Mouse (Mus musculus): ENCODE measurements at regions not wholly inside any gene's neighbourhood (a gene's known extent, or its start where the extent isn't known, plus 50 kb on each side); places are given as distances from the start of the nearest gene placed in this dataset.
A peak's percentile ranks its signal among the peaks of the same experiment; 100 is the strongest.
"Not testable (repeated sequence)": the region's sequence is repeated elsewhere in the genome, so short reads cannot be mapped to it uniquely, and the experiment has no call there.

- DNase-seq (ENCODE audit: extremely low spot score in 1 of 2, low spot score in 2 of 2): no peak
- intact Hi-C loops (cut with DNase I): no loop called here
These were observed 64.1 kb downstream of the 9530068E07Rik start for GRCm38 (mm10) chr11:52460190-52460780.

DNA sequence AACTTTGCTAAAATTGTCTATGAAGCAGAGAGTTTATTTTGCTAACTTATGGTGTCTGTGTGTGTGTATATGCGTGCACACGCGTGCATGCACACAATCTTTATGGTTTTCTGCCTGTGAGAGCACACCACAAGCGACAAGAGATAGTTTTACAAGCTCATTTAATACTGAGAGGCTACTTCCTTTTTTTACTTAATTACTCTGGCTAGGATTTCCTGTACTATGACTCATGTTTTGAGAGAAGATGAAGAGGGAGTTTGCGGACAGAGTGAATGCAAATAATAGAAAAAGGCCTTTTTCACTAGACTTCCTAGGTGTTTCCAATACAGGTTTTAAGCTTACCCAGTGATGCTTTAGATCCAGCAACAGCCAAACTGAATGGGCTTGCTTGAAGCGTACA, 74.9 kb downstream of the 9530068E07Rik start:
- DNase-seq (ENCODE audit: extremely low spot score in 1 of 2, low spot score in 2 of 2); intact Hi-C loops (cut with DNase I): not testable (repeated sequence)

DNA sequence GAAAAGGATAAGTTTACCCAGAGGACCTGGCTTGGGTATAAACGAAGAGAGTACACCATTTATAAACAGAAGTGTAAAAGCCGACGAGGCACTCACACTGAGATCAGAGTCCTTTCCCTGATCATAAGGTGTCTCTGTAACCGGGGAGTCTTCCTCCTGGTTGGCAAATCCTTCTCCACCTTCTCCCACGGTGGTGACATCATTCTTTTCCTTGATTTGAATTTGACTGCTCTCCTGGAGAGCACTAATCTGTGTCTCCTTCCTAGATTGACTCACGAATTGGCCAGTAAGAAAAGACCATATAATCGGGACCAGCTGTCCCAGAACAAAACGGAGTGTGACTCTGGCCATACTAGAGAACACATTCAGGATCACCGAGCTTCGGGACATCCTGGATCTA, 83.9 kb downstream of the 9530068E07Rik start:
- DNase-seq (ENCODE audit: extremely low spot score in 1 of 2, low spot score in 2 of 2); intact Hi-C loops (cut with DNase I): not testable (repeated sequence)

GRCm38 (mm10) chr11:52480694-52481093, 84.5 kb downstream of the 9530068E07Rik start:
- DNase-seq (ENCODE audit: extremely low spot score in 1 of 2, low spot score in 2 of 2); intact Hi-C loops (cut with DNase I): not testable (repeated sequence)

DNA sequence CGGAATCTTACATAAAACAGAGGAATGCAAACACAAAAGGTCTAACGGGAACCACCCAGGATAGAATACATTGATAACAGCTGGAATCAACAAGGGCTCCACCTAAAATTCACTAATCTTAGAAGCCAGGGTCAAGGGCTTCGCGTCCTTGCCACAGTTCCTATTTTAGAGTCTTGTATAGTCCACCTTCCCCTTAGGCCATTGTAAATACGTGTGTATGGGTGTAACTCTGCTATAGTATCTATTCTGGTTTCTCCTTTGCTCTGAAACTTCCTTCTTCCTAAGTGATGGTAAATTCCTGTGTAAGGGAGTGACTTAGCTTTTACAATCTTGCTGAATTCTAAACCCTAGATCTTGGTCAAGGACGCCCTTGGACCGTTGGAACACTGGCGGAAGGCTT, 87.3 kb downstream of the 9530068E07Rik start:
- DNase-seq (ENCODE audit: extremely low spot score in 1 of 2, low spot score in 2 of 2); intact Hi-C loops (cut with DNase I): not testable (repeated sequence)

DNA sequence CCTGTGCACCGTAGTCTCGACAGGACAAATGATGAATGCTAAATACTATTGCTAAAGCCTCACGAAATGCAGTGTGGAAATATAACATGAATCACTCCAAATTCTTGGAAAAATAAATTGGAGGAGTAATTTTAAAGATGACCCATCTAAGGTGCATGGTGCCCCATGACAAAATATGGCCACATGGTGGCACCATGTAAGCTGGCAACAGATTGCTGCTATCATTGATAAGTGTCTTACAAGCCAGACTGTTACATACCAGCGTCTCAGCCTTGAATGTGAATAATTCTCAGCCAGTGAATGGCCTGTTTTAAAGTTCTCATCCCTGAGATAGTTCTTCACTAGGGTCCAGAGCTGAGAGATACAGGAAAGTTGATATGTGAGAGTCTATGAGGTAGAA, 92.3 kb downstream of the 9530068E07Rik start:
- intact Hi-C loops (cut with DNase I); DNase-seq (ENCODE audit: extremely low spot score in 1 of 2, low spot score in 2 of 2): not testable (repeated sequence)

DNA sequence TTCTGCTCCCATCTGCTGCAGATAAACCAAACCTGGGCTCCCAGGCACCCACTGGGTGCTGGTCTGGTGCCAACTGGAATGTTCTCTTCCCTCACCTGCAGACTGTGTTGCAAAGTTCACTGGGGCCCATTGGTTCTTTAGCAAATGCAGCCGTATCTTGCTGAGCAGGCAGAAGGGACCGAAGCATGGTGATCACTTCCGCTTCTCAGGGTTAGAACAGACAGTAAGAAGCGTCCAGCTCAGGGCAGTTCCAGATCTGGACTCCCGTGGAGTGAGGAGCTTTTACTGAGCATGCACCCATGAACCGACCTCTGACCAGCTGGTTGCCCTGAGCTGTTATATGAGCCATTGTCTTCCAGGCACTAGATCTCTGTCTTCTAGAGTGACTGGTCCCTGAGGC, 97.1 kb downstream of the 9530068E07Rik start:
- intact Hi-C loops (cut with DNase I): no loop called here

GRCm38 (mm10) chr11:52496908-52497307, 100.7 kb downstream of the 9530068E07Rik start:
- no peak for DNase-seq (ENCODE audit: extremely low spot score in 1 of 2, low spot score in 2 of 2)
- intact Hi-C loops (cut with DNase I): no loop called here

More for the DNA sequence above, 97.1 kb downstream of the 9530068E07Rik start:
- no peak for DNase-seq (ENCODE audit: extremely low spot score in 1 of 2, low spot score in 2 of 2)

GRCm38 (mm10) chr11:52502759-52503365, 106.6 kb downstream of the 9530068E07Rik start:
- intact Hi-C loops (cut with DNase I): no loop called here
- no peak for DNase-seq (ENCODE audit: extremely low spot score in 1 of 2, low spot score in 2 of 2)

GRCm38 (mm10) chr11:52511831-52512297, 115.6 kb downstream of the 9530068E07Rik start:
- no peak for DNase-seq (ENCODE audit: extremely low spot score in 1 of 2, low spot score in 2 of 2)
- intact Hi-C loops (cut with DNase I): loop anchor here (10.0 kb wide), 1 partner anchor 743 kb away; no protein-coding TSS in a partner anchor

- no peak for DNase-seq (ENCODE audit: extremely low spot score in 1 of 2, low spot score in 2 of 2)
- intact Hi-C loops (cut with DNase I): loop anchor here (10.0 kb wide), 1 partner anchor 737 kb away; no protein-coding TSS in a partner anchor
These were observed 121.1 kb downstream of the 9530068E07Rik start for GRCm38 (mm10) chr11:52517330-52517729.

- intact Hi-C loops (cut with DNase I): loop anchor here (5.0 to 10.0 kb wide), 2 partner anchors 242 to 735 kb away; partner anchors contain the start of gene Fstl4
- no peak for DNase-seq (ENCODE audit: extremely low spot score in 1 of 2, low spot score in 2 of 2)
These were observed 123.6 kb downstream of the 9530068E07Rik start for GRCm38 (mm10) chr11:52519877-52520276.

- intact Hi-C loops (cut with DNase I): loop anchor here (5.0 kb wide), 1 partner anchor 240 kb away; the partner anchor contains the start of gene Fstl4
- peak; percentile 60 to 73 for DNase-seq (ENCODE audit: extremely low spot score in 1 of 2, low spot score in 2 of 2)
These were observed 125.7 kb downstream of the 9530068E07Rik start for GRCm38 (mm10) chr11:52521879-52522278.

GRCm38 (mm10) chr11:52522384-52522783, 126.2 kb downstream of the 9530068E07Rik start:
- intact Hi-C loops (cut with DNase I): loop anchor here (5.0 kb wide), 1 partner anchor 240 kb away; the partner anchor contains the start of gene Fstl4
- DNase-seq (ENCODE audit: extremely low spot score in 1 of 2, low spot score in 2 of 2): no peak

DNA sequence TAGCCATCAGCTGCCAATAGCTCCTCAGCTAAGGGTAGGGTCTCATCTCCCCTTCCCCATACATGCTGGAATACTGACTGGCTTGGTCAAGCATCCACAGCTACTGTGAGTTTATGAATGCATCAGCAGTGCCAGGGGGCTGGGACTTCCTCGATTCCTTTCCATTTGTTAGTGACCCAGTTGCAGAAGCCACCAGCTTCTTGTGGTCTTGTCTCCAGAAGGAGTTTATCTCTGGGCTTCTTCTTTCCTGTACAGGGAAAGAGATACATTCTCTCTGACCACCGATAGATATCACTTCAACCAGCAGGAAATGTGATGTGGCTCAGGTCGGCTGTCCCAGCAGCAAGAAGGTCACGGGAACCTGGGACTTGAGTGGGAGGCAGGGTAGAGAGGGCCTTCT, 127.0 kb downstream of the 9530068E07Rik start:
- no peak for DNase-seq (ENCODE audit: extremely low spot score in 1 of 2, low spot score in 2 of 2)
- intact Hi-C loops (cut with DNase I): loop anchor here (5.0 kb wide), 1 partner anchor 239 kb away; the partner anchor contains the start of gene Fstl4

DNA sequence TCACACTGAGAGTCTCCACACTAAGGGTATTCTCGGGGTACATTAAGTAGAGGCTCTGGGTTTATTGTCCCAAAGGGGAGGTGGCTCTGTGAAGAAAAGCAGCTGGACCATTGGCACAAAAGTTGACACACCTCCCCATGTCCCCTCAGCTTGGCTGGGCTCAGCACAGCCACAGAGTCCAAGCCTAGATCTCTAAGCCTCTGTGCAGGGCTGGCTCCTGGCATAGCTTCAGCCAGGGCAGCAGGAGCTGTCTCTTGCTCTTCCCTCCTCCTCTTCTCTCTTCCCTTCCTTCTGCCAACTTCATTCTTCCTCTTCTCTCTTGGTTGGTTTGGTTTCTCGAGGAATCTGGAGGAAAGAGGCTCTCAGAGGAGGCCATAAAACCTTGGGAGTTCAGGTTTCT, 127.4 kb downstream of the 9530068E07Rik start:
- no peak for DNase-seq (ENCODE audit: extremely low spot score in 1 of 2, low spot score in 2 of 2)
- intact Hi-C loops (cut with DNase I): loop anchor here (5.0 kb wide), 1 partner anchor 239 kb away; the partner anchor contains the start of gene Fstl4

DNA sequence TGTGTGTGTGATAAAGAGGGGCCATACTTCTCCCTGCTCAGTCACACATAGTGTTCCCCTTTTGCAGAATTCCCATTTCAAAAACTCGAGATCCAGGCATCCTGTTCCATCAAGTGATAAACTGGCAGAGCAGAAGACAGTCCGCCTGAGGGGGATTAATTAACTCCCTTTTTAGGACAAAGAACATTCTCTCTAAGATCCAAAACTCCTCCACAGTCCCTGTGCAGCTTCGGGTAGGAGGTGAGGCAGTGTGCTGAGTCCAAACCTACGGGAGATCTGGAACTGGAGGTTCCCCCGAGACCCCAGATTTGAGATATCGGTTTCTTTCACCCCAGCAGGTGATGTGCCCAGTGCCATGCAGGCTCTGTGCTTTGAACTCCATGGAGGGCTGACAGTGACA, 129.2 kb downstream of the 9530068E07Rik start:
- intact Hi-C loops (cut with DNase I): no loop called here

GRCm38 (mm10) chr11:52526306-52526705, 130.1 kb downstream of the 9530068E07Rik start:
- intact Hi-C loops (cut with DNase I): no loop called here
- DNase-seq (ENCODE audit: extremely low spot score in 1 of 2, low spot score in 2 of 2): no peak

More for the DNA sequence above, 129.2 kb downstream of the 9530068E07Rik start:
- DNase-seq (ENCODE audit: extremely low spot score in 1 of 2, low spot score in 2 of 2): no peak

DNA sequence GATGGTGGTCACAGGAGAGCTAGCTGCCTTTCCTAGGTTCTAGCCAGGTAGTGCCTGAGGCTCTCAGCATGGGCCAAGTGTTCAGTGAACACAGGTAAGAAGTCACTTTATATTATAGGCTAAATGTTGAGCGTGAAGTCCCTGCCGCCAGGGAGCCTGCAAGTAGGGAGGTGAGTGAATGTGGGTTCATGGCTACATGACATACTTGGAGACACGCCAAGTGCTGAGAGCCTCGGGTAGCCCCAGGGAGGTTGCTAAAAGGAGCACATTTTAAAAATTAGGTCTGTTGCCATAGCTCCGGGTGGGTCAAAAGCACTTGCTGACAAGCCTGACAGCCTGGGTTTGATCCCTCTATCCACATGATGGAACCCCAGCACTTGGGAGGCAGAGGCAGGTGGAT, 137.2 kb downstream of the 9530068E07Rik start:
- intact Hi-C loops (cut with DNase I): no loop called here
- no peak for DNase-seq (ENCODE audit: extremely low spot score in 1 of 2, low spot score in 2 of 2)

- intact Hi-C loops (cut with DNase I): no loop called here
- DNase-seq (ENCODE audit: extremely low spot score in 1 of 2, low spot score in 2 of 2): no peak
These were observed 138.4 kb downstream of the 9530068E07Rik start for GRCm38 (mm10) chr11:52534586-52534985.

Data from left cerebral cortex, postnatal 10 days (tissue).